Mouse (Mus musculus): ENCODE results near the gene Jph3. TPM values are rescaled to one million over a fixed set of nuclear protein-coding genes. Genes with fewer than 3 reads are reported as not detected.

Gene Jph3
- polyA plus RNA-seq (2012; rRNA removed) = 30.0 and 30.9 TPM in 2 replicates

DNA sequence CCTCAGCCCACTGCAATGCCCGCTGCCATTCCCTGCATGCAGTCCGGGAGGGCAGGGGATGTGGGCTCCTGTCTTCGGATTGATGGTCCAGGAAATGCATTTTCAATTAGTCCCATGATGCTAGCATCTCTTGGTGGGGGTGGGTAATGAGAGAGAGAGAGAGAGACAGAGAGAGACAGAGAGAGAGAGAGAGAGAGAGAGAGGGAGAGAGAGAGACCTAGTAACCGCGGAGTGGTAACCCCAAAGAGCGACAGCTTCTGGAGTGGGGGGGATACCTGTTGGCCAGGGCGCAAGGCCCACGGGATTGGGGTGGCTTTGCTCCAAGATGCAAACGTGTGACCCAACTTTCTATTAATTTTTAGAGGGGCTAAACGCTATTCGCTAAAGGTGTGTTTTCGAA is at the start of gene Jph3:
Gene Jph3, plus strand, starts transcription at position 301 of the 400 bp plus-strand sequence.

DNA sequence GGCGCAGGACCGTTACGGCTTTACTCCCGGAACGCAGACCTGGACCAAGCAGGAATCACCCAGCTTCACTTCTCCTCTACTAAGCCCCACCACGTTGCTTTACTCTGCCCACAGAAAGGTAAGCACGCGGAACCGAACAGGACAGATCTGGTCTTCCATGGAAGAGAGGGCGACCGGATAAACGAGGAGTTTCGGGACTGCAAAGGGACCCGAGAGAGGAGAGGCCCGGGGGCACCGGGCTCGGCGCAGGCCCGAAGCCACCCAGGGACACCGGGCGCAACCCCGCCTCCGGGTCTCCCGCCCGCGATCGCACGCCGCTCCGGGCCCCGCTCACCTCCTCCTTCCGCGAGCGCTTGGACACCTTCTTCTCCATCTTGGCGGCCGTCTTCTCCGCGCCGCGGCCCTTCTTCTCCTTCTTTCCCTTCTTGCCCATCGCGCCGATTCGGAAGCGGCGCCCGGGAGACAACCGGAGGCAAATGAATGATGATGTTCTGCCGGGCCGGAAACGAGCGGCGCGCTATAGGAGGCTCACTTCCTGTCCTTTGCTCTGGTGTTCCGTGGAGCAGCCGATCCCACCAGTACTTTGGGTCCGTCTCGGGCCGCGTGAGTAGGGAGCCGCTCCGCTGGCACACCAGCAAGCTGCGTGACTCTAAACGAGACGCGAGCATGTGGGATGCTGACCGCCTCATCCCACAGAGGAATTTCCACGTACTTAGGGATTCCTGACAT is 99.8 kb downstream of the Jph3 start, which contains the start of gene Klhdc4:
Gene Klhdc4, minus strand, starts transcription at position 522 of the 729 bp plus-strand sequence.

Other genes starting within 250 kb of the Jph3 start
- gene 1700018B08Rik, start 185.3 kb upstream of the Jph3 start, polyA plus RNA-seq (2012; rRNA removed) = 0.13 TPM in 1 of 2 replicates, not detected in the other
- 29.8 and 29.9 TPM in 2 replicates for gene Fbxo31, start 150.8 kb upstream of the Jph3 start, polyA plus RNA-seq (2012; rRNA removed)
- 81.3 and 89.7 TPM in 2 replicates for gene Map1lc3b, start 139.3 kb upstream of the Jph3 start, polyA plus RNA-seq (2012; rRNA removed)
- 56.6 and 64.3 TPM in 2 replicates for gene Zcchc14, start 76.7 kb upstream of the Jph3 start, polyA plus RNA-seq (2012; rRNA removed)
- 47.1 and 51.9 TPM in 2 replicates for gene Klhdc4, start 99.9 kb downstream of the Jph3 start, polyA plus RNA-seq (2012; rRNA removed)
- 61.9 and 66.3 TPM in 2 replicates for gene Slc7a5, start 178.1 kb downstream of the Jph3 start, polyA plus RNA-seq (2012; rRNA removed)
- gene Car5a, start 215.3 kb downstream of the Jph3 start, polyA plus RNA-seq (2012; rRNA removed) = 0.05 and 0.07 TPM in 2 replicates
- gene Banp, start 220.1 kb downstream of the Jph3 start, polyA plus RNA-seq (2012; rRNA removed) = 98.4 and 99.6 TPM in 2 replicates